Mouse (Mus musculus): ENCODE data around the gene Cdc25a.

The Cdc25a gene

GRCm38 (mm10) chr9:109931257-109932171, 56.1 kb downstream of the Cdc25a start, which contains the start of gene Map4:
Gene Map4, plus strand, starts transcription at chr9:109931460.
- peak; percentile 90 for DNase-seq (ENCODE audit: extremely low read depth, low read depth)

GRCm38 (mm10) chr9:109932361-109932755, 57.0 kb downstream of the Cdc25a start:
- no peak for DNase-seq (ENCODE audit: extremely low read depth, low read depth)

- DNase-seq (ENCODE audit: extremely low read depth, low read depth), result no peak
Measured at GRCm38 (mm10) chr9:109932756-109933375, 57.5 kb downstream of the Cdc25a start.

- no peak for DNase-seq (ENCODE audit: extremely low read depth, low read depth)
Measured at GRCm38 (mm10) chr9:109939401-109939800, 64.0 kb downstream of the Cdc25a start.

- DNase-seq (ENCODE audit: extremely low read depth, low read depth), result no peak
Measured at GRCm38 (mm10) chr9:109942796-109943195, 67.4 kb downstream of the Cdc25a start.
